In genomic region chr11:76897871-76898270, GRCm38 (mm10) we compare ENCODE assay signal across 18 mouse cellular contexts. TPM values are rescaled to one million over a fixed set of nuclear protein-coding genes. Genes with fewer than 3 reads are reported as not detected.
DNase-seq lines count a peak whose midpoint lies in the region; ATAC-seq and TF ChIP-seq lines count a peak whose summit lies in the region.
"Had no signal": no experiment of that assay in that cellular context is flagged by ENCODE, and none has a peak within 500 bp of the region (broad histone marks: within the 10 kb centered on the region; RNA-seq: fewer than 3 reads in every experiment).

No protein-coding gene starts in this region.

- H3K9me3 ChIP-seq in kidney, embryonic 14.5 days (ENCODE audit: control insufficient read depth, low read length), result no peaks in the 10 kb centered on the region
- H3K9me3 ChIP-seq: embryonic facial prominence, embryonic 12.5 days; forebrain, embryonic 13.5 days; heart, embryonic 15.5 days; limb, embryonic 13.5 days had no signal

- H3K79me3 ChIP-seq in C2C12 (ENCODE audit: low read depth), result no peaks in the 10 kb centered on the region

- no peaks in the 10 kb centered on the region for H3K27me3 ChIP-seq in kidney, embryonic 14.5 days (ENCODE audit: control insufficient read depth, insufficient read depth, low read length)
- H3K27me3 ChIP-seq in C2C12 (ENCODE audit: control insufficient read depth, insufficient read depth, insufficient read length), result no peaks in the 10 kb centered on the region
- H3K27me3 ChIP-seq: embryonic facial prominence, embryonic 12.5 days; forebrain, embryonic 13.5 days; heart, embryonic 15.5 days; limb, embryonic 13.5 days had no signal

- no peak overlapping the region for H3K4me3 ChIP-seq in kidney, embryonic 14.5 days (ENCODE audit: low read length)
- H3K4me3 ChIP-seq in C2C12 (ENCODE audit: insufficient read depth, poor library complexity, severe bottlenecking), result no peak overlapping the region
- H3K4me3 ChIP-seq in layer of hippocampus, adult 2 months, result no peak overlapping the region
- H3K4me3 ChIP-seq: embryonic facial prominence, embryonic 12.5 days; forebrain, embryonic 13.5 days; heart, embryonic 15.5 days; limb, embryonic 13.5 days had no signal

- no peak for DNase-seq in kidney, postnatal 10 days
- peak; percentile 69 for DNase-seq in 3T3-L1 (ENCODE audit: low read depth, low spot score)
- DNase-seq in spleen, postnatal 10 days (ENCODE audit: low spot score in 2 of 2), result no peak
- DNase-seq in layer of hippocampus, adult 2 months (ENCODE audit: low spot score in 2 of 2), result no peak
- DNase-seq: cerebellum, postnatal 25 days; gastrocnemius, postnatal 10 days; right cerebral cortex, postnatal 25 days had no signal

- no peak for ATAC-seq in kidney, embryonic 14.5 days (ENCODE audit: low FRiP score, low TSS enrichment)
- 0 out of 2 replicates have a peak, but pooled peaks have one; percentile 7 for ATAC-seq in granulocyte monocyte progenitor cell, adult 5-6 weeks (replicated peaks; ENCODE audit: poor library complexity, severe bottlenecking)
- ATAC-seq: forebrain, embryonic 13.5 days; hindbrain, embryonic 16.5 days had no signal

- peak overlapping the region; percentile 56; the same call in 1 of the 2 replicates for H3K27ac ChIP-seq in kidney, embryonic 14.5 days (ENCODE audit: low read depth, low read length)
- no peak overlapping the region for H3K27ac ChIP-seq in layer of hippocampus, adult 2 months
- H3K27ac ChIP-seq: embryonic facial prominence, embryonic 12.5 days; forebrain, embryonic 13.5 days; heart, embryonic 15.5 days; limb, embryonic 13.5 days had no signal

- WGBS in kidney, embryonic 14.5 days, result 52% methylated on average over 3 of the region's 3 CpGs

- no peaks in the 10 kb centered on the region for H3K79me2 ChIP-seq in C2C12 (ENCODE audit: control insufficient read depth, insufficient read depth)

- H3K36me3 ChIP-seq in kidney, embryonic 14.5 days (ENCODE audit: control insufficient read depth, insufficient read depth, low read length), result no peaks in the 10 kb centered on the region
- no peaks in the 10 kb centered on the region for H3K36me3 ChIP-seq in C2C12 (ENCODE audit: control insufficient read depth, insufficient read depth)
- H3K36me3 ChIP-seq: embryonic facial prominence, embryonic 12.5 days; heart, embryonic 15.5 days; limb, embryonic 13.5 days had no signal

- no peak overlapping the region for H3ac ChIP-seq in C2C12 (ENCODE audit: control insufficient read depth, insufficient read length, low read depth)

- H3K4me2 ChIP-seq in kidney, embryonic 14.5 days (replicated peaks; ENCODE audit: low read depth, low read length), result no peak overlapping the region
- H3K4me2 ChIP-seq: embryonic facial prominence, embryonic 12.5 days; forebrain, embryonic 13.5 days; heart, embryonic 15.5 days; limb, embryonic 13.5 days had no signal

- no peak for TF ChIP-seq CTCF in C2C12 (IDR thresholded peaks at IDR 0.05; ENCODE audit: control insufficient read depth, insufficient read depth, insufficient read length)
- TF ChIP-seq CTCF in layer of hippocampus, adult 2 months (conservative IDR thresholded peaks at IDR 0.05), result no peak

- H3K9ac ChIP-seq in kidney, embryonic 14.5 days (ENCODE audit: low read depth, low read length), result no peak overlapping the region
- H3K9ac ChIP-seq: embryonic facial prominence, embryonic 12.5 days; forebrain, embryonic 13.5 days; heart, embryonic 15.5 days; limb, embryonic 13.5 days had no signal

- peaks cover 34% of the 10 kb centered on the region for H3K4me1 ChIP-seq in kidney, embryonic 14.5 days (ENCODE audit: control insufficient read depth, insufficient read depth, low read length)
- H3K4me1 ChIP-seq: embryonic facial prominence, embryonic 12.5 days; forebrain, embryonic 13.5 days had no signal

TF ChIP-seq in C2C12, 6 proteins besides CTCF, POLR2A, EP300 and RAD21:
- peak; percentile 95 for TF ChIP-seq USF1 (IDR thresholded peaks at IDR 0.05; ENCODE audit: low read depth)
- TF ChIP-seq MYOG (IDR thresholded peaks at IDR 0.05; ENCODE audit: control insufficient read depth, extremely low read depth, insufficient read length), result no peak
- TF ChIP-seq CEBPB (IDR thresholded peaks at IDR 0.05; ENCODE audit: low read depth), result peak; percentile 70

RNA-seq across cellular contexts. Expression of gene Tmigd1, which starts 4.1 kb away (rescaled TPM):
- polyA plus RNA-seq in kidney, embryonic 14.5 days (2014; fragmentation: Nextera tagmentation; extraction: Ambion mirVana), result 0.74 and 0.89 TPM in 2 replicates
- polyA plus RNA-seq in C2C12 (2012; fragmentation: generic; extraction: Trizol), result not detected
- not detected in 2 replicates for total RNA-seq in granulocyte monocyte progenitor cell, adult 5-6 weeks (2014; fragmentation: Nextera tagmentation)
- not detected in 2 replicates for total RNA-seq in granulocyte monocyte progenitor cell, adult 5-6 weeks (2017)
- total RNA-seq in layer of hippocampus, adult 2 months (2021), result not detected
- total RNA-seq: left cerebral cortex, adult 18-20 months; megakaryocyte-erythroid progenitor cell, adult 5-6 weeks had no signal
- polyA plus RNA-seq: embryonic facial prominence, embryonic 12.5 days; heart, embryonic 15.5 days; hindbrain, embryonic 16.5 days; limb, embryonic 13.5 days; stomach, embryonic 14.5 days had no signal

RNA-seq across cellular contexts. Expression of gene Blmh, which starts 26.7 kb away (rescaled TPM):
- polyA plus RNA-seq in kidney, embryonic 14.5 days (2014; fragmentation: Nextera tagmentation; extraction: Ambion mirVana), result 136 and 160 TPM in 2 replicates
- polyA plus RNA-seq in C2C12 (2012; fragmentation: generic; extraction: Trizol), result 26.4 TPM
- 83.3 and 85.8 TPM in 2 replicates for total RNA-seq in granulocyte monocyte progenitor cell, adult 5-6 weeks (2014; fragmentation: Nextera tagmentation)
- total RNA-seq in granulocyte monocyte progenitor cell, adult 5-6 weeks (2017), result 226 and 238 TPM in 2 replicates
- 10 to 100 TPM; 57.7 to 58.2 TPM for total RNA-seq in layer of hippocampus, adult 2 months (2021)

RNA-seq across cellular contexts. Expression of gene Cpd, which starts 51.1 kb away (rescaled TPM):
- polyA plus RNA-seq in kidney, embryonic 14.5 days (2014; fragmentation: Nextera tagmentation; extraction: Ambion mirVana), result 22.1 and 35.0 TPM in 2 replicates
- 11.6 TPM for polyA plus RNA-seq in C2C12 (2012; fragmentation: generic; extraction: Trizol)
- 13.1 and 13.5 TPM in 2 replicates for total RNA-seq in granulocyte monocyte progenitor cell, adult 5-6 weeks (2014; fragmentation: Nextera tagmentation)
- 21.1 and 22.2 TPM in 2 replicates for total RNA-seq in granulocyte monocyte progenitor cell, adult 5-6 weeks (2017)
- total RNA-seq in layer of hippocampus, adult 2 months (2021), result 10 to 100 TPM; 60.0 to 62.3 TPM
